Mouse (Mus musculus) intestine, embryonic 16.5 days (tissue): ENCODE results near the gene Lsmem1. TPM values are rescaled to one million over a fixed set of nuclear protein-coding genes. Genes with fewer than 3 reads are reported as not detected.

ENCODE experiments used
- ATAC-seq: fragments of 200-750 bp; cut with Nextera tagmentation; 2 replicates; pipeline ENCODE4 v1.8.0; 2017; ENCODE audit warnings: moderate TSS enrichment, moderate library complexity
- H3K27ac ChIP-seq: fragments of 300-500 bp; sonication (generic); 2 replicates; pipeline ENCODE4 v1.5.1; 2014; ENCODE audit warnings: mild to moderate bottlenecking, low read length
- H3K27me3 ChIP-seq: fragments of 300-500 bp; sonication (generic); replicated peaks from 2 replicates; pipeline ENCODE4 v1.6.1; 2014; ENCODE audit warnings: low read length, control low read depth, mixed read lengths; ENCODE audit not compliant: control insufficient read depth, insufficient read depth
- H3K36me3 ChIP-seq: fragments of 300-500 bp; sonication (generic); 2 replicates; pipeline ENCODE4 v1.6.1; 2014; ENCODE audit warnings: low read length, control low read depth; ENCODE audit not compliant: control insufficient read depth, insufficient read depth
- H3K4me1 ChIP-seq: fragments of 300-500 bp; sonication (generic); 2 replicates; pipeline ENCODE4 v1.6.1; 2014; ENCODE audit warnings: low read length, control low read depth, mixed read lengths; ENCODE audit not compliant: control insufficient read depth, insufficient read depth
- H3K4me2 ChIP-seq: fragments of 300-500 bp; sonication (generic); 2 replicates; pipeline ENCODE4 v1.6.1; 2014; ENCODE audit warnings: low read depth, low read length, control low read depth
- H3K4me3 ChIP-seq: fragments of 300-500 bp; sonication (generic); 2 replicates; pipeline ENCODE4 v1.5.1; 2014; ENCODE audit warnings: mild to moderate bottlenecking, low read length
- H3K9ac ChIP-seq: fragments of 300-500 bp; sonication (generic); 2 replicates; pipeline ENCODE4 v1.6.1; 2014; ENCODE audit warnings: low read depth, low read length
- H3K9me3 ChIP-seq: fragments of 300-500 bp; sonication (generic); 2 replicates; pipeline ENCODE4 v1.6.1; 2016; ENCODE audit warnings: low read length, control low read depth; ENCODE audit not compliant: control insufficient read depth
- WGBS: fragments of 180-500 bp; shearing (Covaris S2); extraction: QIAGEN DNeasy Blood & Tissue Kit; methylation state at CpG from one replicate; pipeline ENCODE4 v1.1.7; 2014; 5-methylcytosine and 5-hydroxymethylcytosine counted together
- polyA plus RNA-seq: library from polyadenylated mRNA; unstranded; fragments of >200 nt; fragmentation: Nextera tagmentation; extraction: Ambion mirVana; gene quantifications from 2 replicates; pipeline ENCODE4 v1.2.1, GENCODE M21; 2015

Lsmem1 gene
- polyA plus RNA-seq, 1 experiment from 2014 or later = not detected

GRCm38 (mm10) chr12:40218430-40218945 is 19.2 kb upstream of the Lsmem1 start:
- H3K4me3 ChIP-seq = no peak overlapping the region
- no peak overlapping the region for H3K4me2 ChIP-seq
- no peak for ATAC-seq
- H3K9ac ChIP-seq = no peak overlapping the region
- peaks cover 9% of the 10 kb centered on the region for H3K36me3 ChIP-seq
- H3K4me1 ChIP-seq = peaks cover 6% of the 10 kb centered on the region; the same call in 1 of the 2 replicates
- no peaks in the 10 kb centered on the region for H3K9me3 ChIP-seq
- H3K27ac ChIP-seq = no peak overlapping the region
- WGBS = 71% methylated on average over 2 of the region's 2 CpGs
- H3K27me3 ChIP-seq = no peaks in the 10 kb centered on the region

GRCm38 (mm10) chr12:40217776-40218175 is 18.5 kb upstream of the Lsmem1 start:
- no peak overlapping the region for H3K4me2 ChIP-seq
- WGBS = 95% methylated on average over 2 of the region's 2 CpGs
- ATAC-seq = no peak
- H3K36me3 ChIP-seq = peaks cover 15% of the 10 kb centered on the region
- no peak overlapping the region for H3K9ac ChIP-seq
- no peaks in the 10 kb centered on the region for H3K27me3 ChIP-seq
- H3K27ac ChIP-seq = no peak overlapping the region
- peaks cover 6% of the 10 kb centered on the region; the same call in 1 of the 2 replicates for H3K4me1 ChIP-seq
- H3K4me3 ChIP-seq = no peak overlapping the region
- H3K9me3 ChIP-seq = no peaks in the 10 kb centered on the region

DNA sequence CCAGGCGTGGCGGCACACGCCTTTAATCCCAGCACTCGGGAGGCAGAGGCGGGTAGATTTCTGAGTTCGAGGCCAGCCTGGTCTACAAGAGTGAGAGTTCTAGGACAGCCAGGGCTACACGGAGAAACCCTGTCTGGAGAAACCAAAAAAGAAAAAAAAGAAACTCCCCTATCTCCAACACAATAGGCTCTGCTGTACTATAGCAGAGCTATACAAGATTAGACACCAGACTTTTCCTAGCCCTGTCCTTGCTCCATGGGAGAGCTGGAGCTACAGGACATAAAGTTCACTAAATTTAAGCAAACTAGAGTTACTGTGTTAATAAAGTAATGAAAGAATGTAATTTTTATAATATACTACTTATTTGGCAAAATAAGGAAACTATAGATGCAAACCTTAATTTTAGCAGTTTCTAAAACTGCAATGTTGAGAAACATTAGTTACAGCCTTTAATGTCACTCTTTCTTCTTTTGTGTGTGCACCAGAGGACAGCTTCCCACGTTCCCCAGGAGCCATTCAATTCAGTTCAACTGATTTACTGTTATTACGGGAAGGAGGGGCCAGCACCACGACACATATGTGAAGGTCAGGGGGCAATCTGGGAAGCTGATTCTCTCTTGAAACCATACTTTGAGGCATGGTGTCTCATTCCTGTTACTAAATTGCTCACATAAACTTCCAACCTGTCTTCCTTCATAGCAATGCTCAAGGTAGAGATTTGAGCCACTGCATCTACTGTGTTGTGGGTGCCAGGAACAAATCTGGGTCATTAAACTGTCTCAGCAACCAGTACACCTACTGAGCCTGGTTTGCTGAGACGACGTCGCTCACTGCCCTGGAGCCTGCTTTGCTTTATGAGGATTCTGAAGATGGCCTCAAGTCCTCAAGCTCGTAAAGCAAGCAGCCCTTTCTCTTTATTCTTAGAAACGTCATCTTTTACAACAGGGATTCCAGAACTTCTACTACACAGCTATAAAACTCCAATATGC is 15.9 kb upstream of the Lsmem1 start:
- H3K9me3 ChIP-seq = no peaks in the 10 kb centered on the region
- no peak overlapping the region for H3K4me2 ChIP-seq
- no peak overlapping the region for H3K27ac ChIP-seq
- 87% methylated on average over 15 of the region's 15 CpGs for WGBS
- peaks cover 4% of the 10 kb centered on the region; the same call in 1 of the 2 replicates for H3K4me1 ChIP-seq
- no peak for ATAC-seq
- H3K36me3 ChIP-seq = peaks cover 19% of the 10 kb centered on the region
- no peaks in the 10 kb centered on the region for H3K27me3 ChIP-seq
- no peak overlapping the region for H3K9ac ChIP-seq
- H3K4me3 ChIP-seq = no peak overlapping the region

GRCm38 (mm10) chr12:40209049-40209448 is 9.8 kb upstream of the Lsmem1 start:
- Histone ChIP-seq H3K36me3 (peaks cover 27% of the 10 kb centered on the region), H3K4me3 (no peak overlapping the region), H3K9ac (no peak overlapping the region), H3K9me3 (no peaks in the 10 kb centered on the region), H3K4me2 (no peak overlapping the region), H3K27ac (no peak overlapping the region), H3K27me3 (no peaks in the 10 kb centered on the region), H3K4me1 (no peaks in the 10 kb centered on the region)
- ATAC-seq = no peak
- 93% methylated on average over 3 of the region's 3 CpGs for WGBS

GRCm38 (mm10) chr12:40207909-40208308 is 8.6 kb upstream of the Lsmem1 start:
- no peak overlapping the region for H3K9ac ChIP-seq
- no peak overlapping the region for H3K27ac ChIP-seq
- no peak overlapping the region for H3K4me2 ChIP-seq
- H3K36me3 ChIP-seq = peaks cover 17% of the 10 kb centered on the region
- H3K9me3 ChIP-seq = no peaks in the 10 kb centered on the region
- no peaks in the 10 kb centered on the region for H3K4me1 ChIP-seq
- H3K4me3 ChIP-seq = no peak overlapping the region
- ATAC-seq = no peak
- 95% methylated on average over 4 of the region's 4 CpGs for WGBS
- no peaks in the 10 kb centered on the region for H3K27me3 ChIP-seq

GRCm38 (mm10) chr12:40202161-40203035 is 3.1 kb upstream of the Lsmem1 start:
- no peak overlapping the region for H3K27ac ChIP-seq
- H3K4me3 ChIP-seq = no peak overlapping the region
- H3K4me2 ChIP-seq = no peak overlapping the region
- no peak overlapping the region for H3K9ac ChIP-seq
- WGBS = 92% methylated on average over 7 of the region's 7 CpGs
- H3K27me3 ChIP-seq = no peaks in the 10 kb centered on the region
- H3K36me3 ChIP-seq = peaks cover 11% of the 10 kb centered on the region
- H3K4me1 ChIP-seq = no peaks in the 10 kb centered on the region
- ATAC-seq = no peak
- no peaks in the 10 kb centered on the region for H3K9me3 ChIP-seq

- Histone ChIP-seq H3K4me3 (no peak overlapping the region), H3K4me1 (no peaks in the 10 kb centered on the region), H3K27ac (no peak overlapping the region), H3K9ac (no peak overlapping the region), H3K36me3 (peaks cover 3% of the 10 kb centered on the region; the same call in 1 of the 2 replicates), H3K27me3 (no peaks in the 10 kb centered on the region), H3K4me2 (no peak overlapping the region), H3K9me3 (no peaks in the 10 kb centered on the region)
- WGBS = 89% methylated on average over 6 of the region's 6 CpGs
- ATAC-seq = no peak
Observed at GRCm38 (mm10) chr12:40200484-40201235, 1.4 kb upstream of the Lsmem1 start.

DNA sequence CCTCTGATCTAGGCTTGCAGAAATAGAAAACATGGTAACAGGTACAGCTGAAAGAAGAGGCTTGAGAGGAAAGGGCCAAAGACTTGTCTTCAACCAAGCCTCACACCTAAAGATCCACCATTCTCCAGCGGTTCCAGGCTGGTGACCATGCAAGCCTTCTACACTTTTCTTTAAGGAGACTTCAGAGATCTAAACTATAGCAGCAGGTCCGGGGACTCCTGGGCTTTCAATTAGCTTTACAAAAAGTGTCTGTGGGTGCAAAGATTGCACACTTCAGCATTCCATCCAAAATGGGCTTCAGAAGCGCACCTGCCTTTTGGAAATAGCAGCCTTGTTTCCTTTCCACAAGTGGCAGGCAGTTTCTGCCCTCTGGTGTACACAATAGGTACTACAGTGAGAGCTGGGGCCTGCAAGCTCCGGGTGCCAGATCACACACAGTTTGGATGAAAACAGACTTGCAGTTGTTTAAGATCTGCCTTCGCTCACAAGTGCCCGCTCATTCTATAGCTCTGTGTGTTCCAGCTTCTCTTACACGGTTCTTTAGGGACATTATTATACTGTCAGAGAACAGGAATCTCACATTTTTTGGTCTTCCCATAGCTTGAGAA is 609 bp upstream of the Lsmem1 start:
- peak; percentile 40; the same call in 1 of the 2 replicates for ATAC-seq
- whole genome bisulfite sequencing = 48% methylated on average over 7 of the region's 7 CpGs
- H3K27me3 ChIP-seq = no peaks in the 10 kb centered on the region

More for the DNA sequence above, 609 bp upstream of the Lsmem1 start:
- Histone ChIP-seq H3K36me3 (no peaks in the 10 kb centered on the region; the same call in 1 of the 2 replicates), H3K4me3 (no peak overlapping the region), H3K4me1 (no peaks in the 10 kb centered on the region), H3K4me2 (no peak overlapping the region), H3K9ac (no peak overlapping the region), H3K9me3 (no peaks in the 10 kb centered on the region), H3K27ac (no peak overlapping the region)
